Mouse (Mus musculus): ENCODE measurements around the gene Rgs12. TPM values are rescaled to one million over a fixed set of nuclear protein-coding genes. Genes with fewer than 3 reads are reported as not detected.
A peak's percentile ranks its signal among the peaks of the same experiment; 100 is the strongest.

Gene Rgs12
- polyA plus RNA-seq, 1 experiment from 2014 or later: 53.8 TPM

- Histone ChIP-seq H3K4me3 (peak overlapping the region; percentile 64), H3K27ac (no peak overlapping the region), H3K36me3 (no peaks in the 10 kb centered on the region), H3K9me3 (replicated peaks) (no peaks in the 10 kb centered on the region), H3K27me3 (ENCODE audit: low read depth, poor library complexity, severe bottlenecking) (peaks cover 68% of the 10 kb centered on the region), H3K4me1 (peaks cover 13% of the 10 kb centered on the region)
- no peak for DNase-seq (ENCODE audit: low spot score)
- 49% methylated on average over 4 of the region's 4 CpGs for WGBS
Observed at GRCm38 (mm10) chr5:35057582-35057981, 108.3 kb downstream of the Rgs12 start.

DNA sequence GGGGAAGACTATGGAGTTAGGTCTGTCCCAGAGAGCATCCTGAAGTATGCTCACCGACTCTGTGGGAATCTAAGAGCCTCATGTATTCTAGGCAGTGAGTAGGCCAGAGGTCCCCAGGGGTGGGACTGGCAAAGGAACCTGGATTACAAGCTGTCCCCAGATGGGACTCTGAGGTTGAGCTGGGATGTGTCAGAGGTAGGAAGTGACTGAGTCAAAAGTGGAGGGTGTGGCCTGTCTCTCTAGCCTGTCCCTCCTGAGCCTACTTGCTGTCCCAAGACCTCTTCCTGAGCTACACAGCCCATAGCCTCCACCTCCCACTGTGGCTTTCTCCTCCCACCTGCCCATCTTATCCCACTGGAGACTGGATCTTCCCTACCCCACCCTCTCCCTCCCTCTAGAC lies 109.0 kb downstream of the Rgs12 start:
- Histone ChIP-seq H3K27ac (no peak overlapping the region), H3K4me3 (no peak overlapping the region), H3K27me3 (ENCODE audit: low read depth, poor library complexity, severe bottlenecking) (peaks cover 68% of the 10 kb centered on the region), H3K36me3 (no peaks in the 10 kb centered on the region), H3K9me3 (replicated peaks) (no peaks in the 10 kb centered on the region), H3K4me1 (peaks cover 13% of the 10 kb centered on the region)
- DNase-seq (ENCODE audit: low spot score): no peak
- 59% methylated on average over 1 of the region's 1 CpGs for WGBS

GRCm38 (mm10) chr5:35060098-35060497 lies 110.9 kb downstream of the Rgs12 start:
- no peak overlapping the region for H3K27ac ChIP-seq
- H3K4me3 ChIP-seq: no peak overlapping the region
- H3K9me3 ChIP-seq (replicated peaks): no peaks in the 10 kb centered on the region
- DNase-seq (ENCODE audit: low spot score): no peak
- H3K36me3 ChIP-seq: no peaks in the 10 kb centered on the region
- 77% methylated on average over 3 of the region's 3 CpGs for whole genome bisulfite sequencing
- H3K4me1 ChIP-seq: peaks cover 13% of the 10 kb centered on the region
- H3K27me3 ChIP-seq (ENCODE audit: low read depth, poor library complexity, severe bottlenecking): peaks cover 57% of the 10 kb centered on the region

GRCm38 (mm10) chr5:35069841-35070240 lies 120.6 kb downstream of the Rgs12 start:
- 90% methylated on average over 2 of the region's 2 CpGs for WGBS
- DNase-seq (ENCODE audit: low spot score): no peak
- H3K4me1 ChIP-seq: peaks cover 3% of the 10 kb centered on the region; the same call in 1 of the 2 replicates
- no peak overlapping the region for H3K4me3 ChIP-seq
- H3K27ac ChIP-seq: no peak overlapping the region
- no peaks in the 10 kb centered on the region for H3K9me3 ChIP-seq (replicated peaks)
- H3K36me3 ChIP-seq: no peaks in the 10 kb centered on the region
- H3K27me3 ChIP-seq (ENCODE audit: low read depth, poor library complexity, severe bottlenecking): no peaks in the 10 kb centered on the region

GRCm38 (mm10) chr5:35070314-35070713 lies 121.1 kb downstream of the Rgs12 start:
- Histone ChIP-seq H3K4me1 (peaks cover 3% of the 10 kb centered on the region; the same call in 1 of the 2 replicates), H3K4me3 (no peak overlapping the region), H3K27me3 (ENCODE audit: low read depth, poor library complexity, severe bottlenecking) (no peaks in the 10 kb centered on the region), H3K9me3 (replicated peaks) (no peaks in the 10 kb centered on the region), H3K36me3 (no peaks in the 10 kb centered on the region), H3K27ac (no peak overlapping the region)
- WGBS: 83% methylated on average over 8 of the region's 8 CpGs
- DNase-seq (ENCODE audit: low spot score): no peak

- Histone ChIP-seq H3K36me3 (no peaks in the 10 kb centered on the region), H3K27ac (no peak overlapping the region), H3K4me1 (peaks cover 3% of the 10 kb centered on the region; the same call in 1 of the 2 replicates), H3K9me3 (replicated peaks) (no peaks in the 10 kb centered on the region), H3K27me3 (ENCODE audit: low read depth, poor library complexity, severe bottlenecking) (no peaks in the 10 kb centered on the region), H3K4me3 (no peak overlapping the region)
- DNase-seq (ENCODE audit: low spot score): no peak
- WGBS: 83% methylated on average over 7 of the region's 7 CpGs
Observed at GRCm38 (mm10) chr5:35070953-35071352, 121.7 kb downstream of the Rgs12 start.

DNA sequence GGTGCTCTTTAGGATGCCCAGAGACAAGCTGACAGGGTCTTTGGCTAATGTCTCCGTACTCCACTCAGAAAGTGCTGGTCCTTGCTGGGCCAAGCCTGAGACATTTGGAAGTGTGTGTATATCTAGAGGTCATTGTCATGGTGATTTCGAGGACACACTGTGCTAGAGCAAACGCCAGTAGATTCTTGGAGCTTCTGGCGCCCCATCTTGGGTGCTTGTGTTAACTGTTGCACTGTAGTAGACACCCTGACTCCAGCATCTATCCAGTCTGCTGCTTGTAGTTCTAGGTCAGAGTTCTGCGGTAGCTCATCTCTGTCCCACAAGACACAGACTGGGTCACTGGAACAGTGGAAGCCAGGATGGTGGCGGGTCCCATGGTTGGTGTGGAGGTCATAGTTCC lies 122.6 kb downstream of the Rgs12 start:
- no peak overlapping the region for H3K4me3 ChIP-seq
- no peak for DNase-seq (ENCODE audit: low spot score)
- H3K27ac ChIP-seq: no peak overlapping the region
- H3K4me1 ChIP-seq: peaks cover 3% of the 10 kb centered on the region; the same call in 1 of the 2 replicates
- H3K36me3 ChIP-seq: no peaks in the 10 kb centered on the region
- H3K9me3 ChIP-seq (replicated peaks): no peaks in the 10 kb centered on the region
- no peaks in the 10 kb centered on the region for H3K27me3 ChIP-seq (ENCODE audit: low read depth, poor library complexity, severe bottlenecking)
- WGBS: 96% methylated on average over 6 of the region's 6 CpGs

- DNase-seq (ENCODE audit: low spot score): no peak
- H3K9me3 ChIP-seq (replicated peaks): no peaks in the 10 kb centered on the region
- 79% methylated on average over 11 of the region's 11 CpGs for WGBS
- peaks cover 6% of the 10 kb centered on the region for H3K27me3 ChIP-seq (ENCODE audit: low read depth, poor library complexity, severe bottlenecking)
- H3K36me3 ChIP-seq: no peaks in the 10 kb centered on the region
- H3K4me3 ChIP-seq: no peak overlapping the region
- peaks cover 3% of the 10 kb centered on the region; the same call in 1 of the 2 replicates for H3K4me1 ChIP-seq
- H3K27ac ChIP-seq: no peak overlapping the region
Observed at GRCm38 (mm10) chr5:35073235-35073634, 124.0 kb downstream of the Rgs12 start.

GRCm38 (mm10) chr5:35073992-35074391 lies 124.7 kb downstream of the Rgs12 start:
- 79% methylated on average over 9 of the region's 9 CpGs for WGBS
- Histone ChIP-seq H3K4me1 (peaks cover 3% of the 10 kb centered on the region; the same call in 1 of the 2 replicates), H3K36me3 (no peaks in the 10 kb centered on the region), H3K27me3 (ENCODE audit: low read depth, poor library complexity, severe bottlenecking) (peaks cover 14% of the 10 kb centered on the region), H3K9me3 (replicated peaks) (no peaks in the 10 kb centered on the region), H3K27ac (no peak overlapping the region), H3K4me3 (no peak overlapping the region)
- no peak for DNase-seq (ENCODE audit: low spot score)

- H3K27ac ChIP-seq: no peak overlapping the region
- no peak for DNase-seq (ENCODE audit: low spot score)
- H3K36me3 ChIP-seq: no peaks in the 10 kb centered on the region
- no peak overlapping the region for H3K4me3 ChIP-seq
- WGBS: 84% methylated on average over 1 of the region's 1 CpGs
- H3K9me3 ChIP-seq (replicated peaks): no peaks in the 10 kb centered on the region
- H3K4me1 ChIP-seq: peaks cover 7% of the 10 kb centered on the region
- peaks cover 33% of the 10 kb centered on the region for H3K27me3 ChIP-seq (ENCODE audit: low read depth, poor library complexity, severe bottlenecking)
Observed at GRCm38 (mm10) chr5:35076369-35076768, 127.1 kb downstream of the Rgs12 start.

DNA sequence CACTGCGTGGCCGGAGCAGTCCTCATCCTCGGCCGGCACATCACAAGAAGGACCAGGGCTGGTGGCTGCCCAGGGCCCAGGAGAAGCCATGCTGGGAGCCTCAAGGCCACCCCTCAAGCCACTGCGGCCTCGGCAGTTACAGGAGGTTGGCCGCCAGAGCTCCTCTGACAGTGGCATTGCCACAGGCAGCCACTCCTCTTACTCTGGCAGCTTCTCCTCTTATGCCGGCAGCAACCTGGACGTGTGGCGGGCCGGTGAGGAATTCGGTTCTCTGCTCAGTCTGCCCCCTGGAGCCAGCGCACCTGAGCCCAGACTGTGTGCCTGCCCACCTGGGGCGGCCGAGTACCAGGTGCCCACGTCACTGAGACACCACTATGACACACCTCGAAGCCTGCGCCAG lies 129.9 kb downstream of the Rgs12 start:
- no peak for DNase-seq (ENCODE audit: low spot score)
- peaks cover 7% of the 10 kb centered on the region for H3K4me1 ChIP-seq
- no peak overlapping the region for H3K4me3 ChIP-seq
- WGBS: 36% methylated on average over 18 of the region's 18 CpGs
- H3K9me3 ChIP-seq (replicated peaks): no peaks in the 10 kb centered on the region
- peaks cover 33% of the 10 kb centered on the region for H3K27me3 ChIP-seq (ENCODE audit: low read depth, poor library complexity, severe bottlenecking)
- H3K27ac ChIP-seq: no peak overlapping the region
- H3K36me3 ChIP-seq: no peaks in the 10 kb centered on the region

GRCm38 (mm10) chr5:35084913-35085312 lies 135.7 kb downstream of the Rgs12 start:
- Histone ChIP-seq H3K27ac (no peak overlapping the region), H3K4me1 (peaks cover under 1% of the 10 kb centered on the region; the same call in 1 of the 2 replicates), H3K36me3 (no peaks in the 10 kb centered on the region), H3K4me3 (no peak overlapping the region), H3K9me3 (replicated peaks) (no peaks in the 10 kb centered on the region), H3K27me3 (ENCODE audit: low read depth, poor library complexity, severe bottlenecking) (peaks cover 10% of the 10 kb centered on the region)
- WGBS: 84% methylated on average over 3 of the region's 3 CpGs
- no peak for DNase-seq (ENCODE audit: low spot score)

- 63% methylated on average over 9 of the region's 9 CpGs for WGBS
- Histone ChIP-seq H3K27me3 (ENCODE audit: low read depth, poor library complexity, severe bottlenecking) (no peaks in the 10 kb centered on the region), H3K36me3 (peaks cover 28% of the 10 kb centered on the region), H3K4me1 (no peaks in the 10 kb centered on the region), H3K9me3 (replicated peaks) (no peaks in the 10 kb centered on the region), H3K4me3 (no peak overlapping the region), H3K27ac (no peak overlapping the region)
- peak; percentile 74 for DNase-seq (ENCODE audit: low spot score)
Observed at GRCm38 (mm10) chr5:35088785-35089613, 139.8 kb downstream of the Rgs12 start.
